Comparison of ENCODE assay signal across 9 mouse cellular contexts in the genomic region with DNA sequence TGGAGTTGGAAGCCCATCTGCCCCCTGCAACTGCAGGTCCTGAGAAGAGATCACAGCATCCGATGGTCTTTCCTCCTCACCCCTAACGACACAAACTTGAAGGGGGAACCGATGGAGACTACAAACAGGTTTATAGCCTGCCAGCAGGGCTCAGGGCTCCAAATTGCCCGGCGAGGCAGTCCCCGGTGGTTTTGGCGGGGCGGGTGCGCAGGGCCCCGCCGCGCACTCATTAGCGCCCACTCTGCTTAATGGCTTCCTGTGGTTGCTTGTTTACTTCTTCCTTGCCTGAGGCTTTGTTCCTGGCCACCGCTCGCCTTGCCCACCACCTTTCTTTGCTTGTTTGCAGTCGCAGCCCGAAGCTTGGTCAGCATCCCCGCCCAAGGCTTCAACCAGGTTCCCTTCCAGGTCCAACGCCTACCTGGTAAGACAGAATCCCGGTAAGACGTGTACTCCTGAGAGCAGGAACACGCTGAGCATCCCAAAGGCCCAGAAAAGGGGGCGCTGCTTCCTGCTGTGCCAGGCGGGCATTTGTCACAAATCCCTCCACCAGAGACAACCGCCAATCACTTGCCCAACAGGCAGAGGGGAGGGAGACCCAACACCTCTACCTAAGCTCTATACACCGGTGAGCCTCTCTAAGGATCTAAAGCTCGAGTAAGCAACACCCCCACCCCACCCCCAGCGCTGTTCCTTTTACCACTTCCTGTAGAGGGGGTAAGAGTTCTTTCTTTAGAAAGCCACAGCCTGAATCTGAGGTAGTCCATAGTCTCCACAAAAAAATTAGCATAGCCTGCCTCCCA. TPM values are rescaled to one million over a fixed set of nuclear protein-coding genes. Genes with fewer than 3 reads are reported as not detected.
DNase-seq lines count a peak whose midpoint lies in the region; ATAC-seq and TF ChIP-seq lines count a peak whose summit lies in the region.
"Had no signal": no experiment of that assay in that cellular context is flagged by ENCODE, and none has a peak within 500 bp of the region (broad histone marks: within the 10 kb centered on the region; RNA-seq: fewer than 3 reads in every experiment).

No protein-coding gene starts in this region.

- no peak for TF ChIP-seq CTCF in spleen, adult 2 months (IDR thresholded peaks at IDR 0.05; ENCODE audit: extremely low read depth, insufficient read depth, insufficient read length, insufficient replicate concordance)

- H3K27me3 ChIP-seq in spleen, adult 2 months (ENCODE audit: control insufficient read depth, insufficient read depth, low read length) = no peaks in the 10 kb centered on the region; the same call in 1 of the 2 replicates
- peaks cover 31% of the 10 kb centered on the region for H3K27me3 ChIP-seq in forebrain, embryonic 11.5 days (ENCODE audit: control insufficient read depth, insufficient read depth, low read length)
- peaks cover 37% of the 10 kb centered on the region for H3K27me3 ChIP-seq in limb, embryonic 15.5 days

- H3K4me2 ChIP-seq in forebrain, embryonic 11.5 days (ENCODE audit: low read depth, low read length, severe bottlenecking) = peak overlapping the region; percentile 52
- peak overlapping the region; percentile 28 for H3K4me2 ChIP-seq in limb, embryonic 15.5 days
- H3K4me2 ChIP-seq: liver, embryonic 13.5 days had no signal

- no peaks in the 10 kb centered on the region for H3K36me3 ChIP-seq in spleen, adult 2 months (ENCODE audit: control insufficient read depth, insufficient read depth, low read length)
- H3K36me3 ChIP-seq in forebrain, embryonic 11.5 days (ENCODE audit: control insufficient read depth, insufficient read depth, low read length) = no peaks in the 10 kb centered on the region
- H3K36me3 ChIP-seq in limb, embryonic 15.5 days = no peaks in the 10 kb centered on the region
- H3K36me3 ChIP-seq: liver, embryonic 13.5 days had no signal

- no peak for TF ChIP-seq POLR2A in spleen, adult 2 months (IDR thresholded peaks at IDR 0.05; ENCODE audit: low read depth, low read length)

- WGBS in spleen, adult 2 months = 3% methylated on average over 28 of the region's 28 CpGs
- under 1% methylated on average over 28 of the region's 28 CpGs for WGBS in forebrain, embryonic 11.5 days
- 2% methylated on average over 28 of the region's 28 CpGs for WGBS in limb, embryonic 15.5 days

- no peak overlapping the region for H3K27ac ChIP-seq in spleen, adult 2 months (ENCODE audit: insufficient read depth, low read length)
- H3K27ac ChIP-seq in forebrain, embryonic 11.5 days (ENCODE audit: low read depth, low read length) = no peak overlapping the region
- H3K27ac ChIP-seq in limb, embryonic 15.5 days = no peak overlapping the region
- H3K27ac ChIP-seq: liver, embryonic 13.5 days had no signal

- DNase-seq in spleen, adult 2 months (ENCODE audit: low read depth in 1 of 2, low spot score in 2 of 2) = peak in 1 of 2 experiments; percentile 19
- DNase-seq in spleen, adult 12 weeks (ENCODE audit: low spot score) = no peak
- DNase-seq in forebrain, embryonic 11.5 days (ENCODE audit: low spot score) = no peak
- DNase-seq in thymus, postnatal 4 days = peak; percentile 45
- DNase-seq in embryo, embryonic 11 days = no peak
- no peak for DNase-seq in frontal cortex, postnatal 25 days (ENCODE audit: low spot score in 2 of 2)
- no peak for DNase-seq in kidney, postnatal 25 days
- DNase-seq: liver, embryonic 13.5 days had no signal

- no peak for ATAC-seq in forebrain, embryonic 11.5 days (replicated peaks; ENCODE audit: low FRiP score)
- ATAC-seq in limb, embryonic 15.5 days (ENCODE audit: insufficient number of reproducible peaks, low FRiP score, low TSS enrichment, low read depth) = no peak

- peak overlapping the region; percentile 14 for H3K9ac ChIP-seq in forebrain, embryonic 11.5 days (ENCODE audit: low read length)
- H3K9ac ChIP-seq in limb, embryonic 15.5 days = no peak overlapping the region
- H3K9ac ChIP-seq: liver, embryonic 13.5 days had no signal

- peak overlapping the region; percentile 40; the same call in 1 of the 2 replicates for H3K4me3 ChIP-seq in spleen, adult 2 months (ENCODE audit: extremely low read depth, insufficient read depth, insufficient read length)
- peak overlapping the region; percentile 19 for H3K4me3 ChIP-seq in forebrain, embryonic 11.5 days (ENCODE audit: low read depth, low read length)
- H3K4me3 ChIP-seq in limb, embryonic 15.5 days = peak overlapping the region; percentile 9; the same call in 1 of the 2 replicates
- H3K4me3 ChIP-seq: liver, embryonic 13.5 days had no signal

- H3K4me1 ChIP-seq in spleen, adult 2 months (ENCODE audit: control insufficient read depth, insufficient read depth, insufficient read length) = peaks cover 4% of the 10 kb centered on the region; the same call in 1 of the 2 replicates
- peaks cover 6% of the 10 kb centered on the region; the same call in 1 of the 2 replicates for H3K4me1 ChIP-seq in forebrain, embryonic 11.5 days (replicated peaks; ENCODE audit: control insufficient read depth, insufficient read depth, low read length)
- H3K4me1 ChIP-seq in limb, embryonic 15.5 days = peaks cover 10% of the 10 kb centered on the region
- H3K4me1 ChIP-seq: liver, embryonic 13.5 days had no signal

- no peaks in the 10 kb centered on the region for H3K9me3 ChIP-seq in forebrain, embryonic 11.5 days (ENCODE audit: control insufficient read depth, low read length)
- H3K9me3 ChIP-seq in limb, embryonic 15.5 days = no peaks in the 10 kb centered on the region
- H3K9me3 ChIP-seq: liver, embryonic 13.5 days had no signal

RNA-seq across cellular contexts. Expression of gene T2, which starts 33.4 kb away (rescaled TPM):
- polyA plus RNA-seq in spleen, adult 2 months (2012; rRNA removed) = not detected in 2 replicates
- 0.33 and 0.59 TPM in 2 replicates for polyA plus RNA-seq in forebrain, embryonic 11.5 days (2014; fragmentation: Nextera tagmentation; extraction: Ambion mirVana)
- 0.58 and 0.72 TPM in 2 replicates for polyA plus RNA-seq in limb, embryonic 15.5 days (2015; fragmentation: Nextera tagmentation; extraction: Ambion mirVana)

RNA-seq across cellular contexts. Expression of gene T, which starts 45.0 kb away (rescaled TPM):
- polyA plus RNA-seq in spleen, adult 2 months (2012; rRNA removed) = not detected in 2 replicates
- 0.36 and 0.67 TPM in 2 replicates for polyA plus RNA-seq in forebrain, embryonic 11.5 days (2014; fragmentation: Nextera tagmentation; extraction: Ambion mirVana)
- 0.52 and 0.70 TPM in 2 replicates for polyA plus RNA-seq in limb, embryonic 15.5 days (2015; fragmentation: Nextera tagmentation; extraction: Ambion mirVana)
- polyA plus RNA-seq: liver, embryonic 13.5 days had no signal

RNA-seq across cellular contexts. Expression of gene Prr18, which starts 51.9 kb away (rescaled TPM):
- polyA plus RNA-seq in spleen, adult 2 months (2012; rRNA removed) = 0.28 and 0.42 TPM in 2 replicates
- polyA plus RNA-seq in forebrain, embryonic 11.5 days (2014; fragmentation: Nextera tagmentation; extraction: Ambion mirVana) = 1.2 and 1.6 TPM in 2 replicates
- 0.09 and 0.24 TPM in 2 replicates for polyA plus RNA-seq in limb, embryonic 15.5 days (2015; fragmentation: Nextera tagmentation; extraction: Ambion mirVana)
